In genomic region chr7:19343210-19343808, GRCm38 (mm10) we compare ENCODE assay signal across 8 mouse cellular contexts. TPM values are rescaled to one million over a fixed set of nuclear protein-coding genes. Genes with fewer than 3 reads are reported as not detected.
DNase-seq lines count a peak whose midpoint lies in the region; ATAC-seq and TF ChIP-seq lines count a peak whose summit lies in the region.

No protein-coding gene starts in this region.

- no peak for TF ChIP-seq POLR2A in heart, adult 2 months (IDR thresholded peaks at IDR 0.05; ENCODE audit: insufficient read depth, low read depth, low read length)
- TF ChIP-seq POLR2A in kidney, adult 2 months (IDR thresholded peaks at IDR 0.05; ENCODE audit: low read depth, low read length), result no peak
- TF ChIP-seq POLR2A in thymus, adult 2 months (IDR thresholded peaks at IDR 0.05; ENCODE audit: control insufficient read depth, extremely low read depth, insufficient read depth, low read length, poor library complexity), result no peak

- H3K4me2 ChIP-seq in liver, embryonic 11.5 days, result peak overlapping the region; percentile 24; the same call in 1 of the 2 replicates

- ATAC-seq in common myeloid progenitor, adult 5-6 weeks (replicated peaks; ENCODE audit: low read depth, poor library complexity, severe bottlenecking), result peak; percentile 47; the same call in 1 of the 2 replicates
- ATAC-seq in liver, embryonic 11.5 days (replicated peaks; ENCODE audit: low FRiP score), result no peak

- TF ChIP-seq EP300 in heart, adult 2 months (IDR thresholded peaks at IDR 0.05; ENCODE audit: insufficient read depth, low read depth, low read length), result peak; percentile 87

- H3K4me1 ChIP-seq in heart, adult 2 months (ENCODE audit: control insufficient read depth, insufficient read depth, low read length), result peaks cover 10% of the 10 kb centered on the region
- H3K4me1 ChIP-seq in kidney, adult 2 months (ENCODE audit: control insufficient read depth, insufficient read depth, low read length), result peaks cover 8% of the 10 kb centered on the region; the same call in 1 of the 2 replicates
- H3K4me1 ChIP-seq in liver, embryonic 11.5 days (replicated peaks; ENCODE audit: control insufficient read depth, insufficient read depth, low read length), result peaks cover 29% of the 10 kb centered on the region
- H3K4me1 ChIP-seq in thymus, adult 2 months (replicated peaks; ENCODE audit: control insufficient read depth, insufficient read depth, low read length), result peaks cover 18% of the 10 kb centered on the region

- peak; percentile 88 for DNase-seq in 3T3-L1 (ENCODE audit: low read depth, low spot score)
- DNase-seq in Muller cell, postnatal 12 days (ENCODE audit: inconsistent ontology term), result peak; percentile 66
- peak; percentile 73 to 85 for DNase-seq in heart, adult 2 months
- DNase-seq in kidney, adult 2 months, result peak; percentile 81
- DNase-seq in liver, embryonic 11.5 days (ENCODE audit: low spot score), result peak; percentile 72
- peak; percentile 56 to 76 for DNase-seq in natural killer cell, adult 2 months (ENCODE audit: low spot score in 2 of 2)
- peak; percentile 70 for DNase-seq in thymus, adult 2 months

- no peaks in the 10 kb centered on the region for H3K36me3 ChIP-seq in heart, adult 2 months (ENCODE audit: control insufficient read depth, insufficient read depth, low read length)
- no peaks in the 10 kb centered on the region for H3K36me3 ChIP-seq in kidney, adult 2 months (ENCODE audit: control insufficient read depth, insufficient read depth, low read length)
- H3K36me3 ChIP-seq in liver, embryonic 11.5 days (ENCODE audit: control insufficient read depth, insufficient read depth, low read length), result no peaks in the 10 kb centered on the region
- no peaks in the 10 kb centered on the region for H3K36me3 ChIP-seq in thymus, adult 2 months (ENCODE audit: control insufficient read depth, insufficient read depth, low read length)

- H3K4me3 ChIP-seq in heart, adult 2 months, result no peak overlapping the region
- no peak overlapping the region for H3K4me3 ChIP-seq in kidney, adult 2 months (ENCODE audit: insufficient read depth, low read depth, low read length)
- peak overlapping the region; percentile 3; the same call in 1 of the 2 replicates for H3K4me3 ChIP-seq in liver, embryonic 11.5 days (ENCODE audit: low read depth, low read length)
- no peak overlapping the region for H3K4me3 ChIP-seq in thymus, adult 2 months (ENCODE audit: control insufficient read depth, insufficient read depth, low read length)

- intact Hi-C loops in heart, adult 2 months (cut with DNase I), result loop anchor here (1.0 to 5.0 kb wide), 3 partner anchors 43 to 165 kb away; partner anchors contain the start of gene Opa3

- no peaks in the 10 kb centered on the region for H3K27me3 ChIP-seq in heart, adult 2 months (ENCODE audit: control insufficient read depth, insufficient read depth, low read length)
- no peaks in the 10 kb centered on the region for H3K27me3 ChIP-seq in kidney, adult 2 months (replicated peaks; ENCODE audit: control insufficient read depth, insufficient read depth, low read length)
- peaks cover 22% of the 10 kb centered on the region for H3K27me3 ChIP-seq in liver, embryonic 11.5 days (replicated peaks; ENCODE audit: control insufficient read depth, insufficient read depth, low read length)
- H3K27me3 ChIP-seq in thymus, adult 2 months (ENCODE audit: control insufficient read depth, insufficient read depth, low read length), result peaks cover 7% of the 10 kb centered on the region; the same call in 1 of the 2 replicates

- H3K27ac ChIP-seq in heart, adult 2 months, result peak overlapping the region; percentile 92; the same call in 1 of the 2 replicates
- no peak overlapping the region for H3K27ac ChIP-seq in kidney, adult 2 months (ENCODE audit: insufficient read depth, low read depth, low read length)
- H3K27ac ChIP-seq in liver, embryonic 11.5 days (ENCODE audit: low read depth, low read length), result no peak overlapping the region
- H3K27ac ChIP-seq in thymus, adult 2 months (ENCODE audit: control insufficient read depth, insufficient read depth, low read length), result no peak overlapping the region

- no peak; the same call in 1 of the 2 replicates for TF ChIP-seq CTCF in heart, adult 2 months (IDR thresholded peaks at IDR 0.05)
- peak; percentile 97 for TF ChIP-seq CTCF in kidney, adult 2 months (conservative IDR thresholded peaks at IDR 0.05; ENCODE audit: insufficient read depth, insufficient read length, low read depth, low read length)
- TF ChIP-seq CTCF in thymus, adult 2 months (IDR thresholded peaks at IDR 0.05; ENCODE audit: borderline replicate concordance, control insufficient read depth, extremely low read depth, insufficient read depth, low read length, poor library complexity), result peak; percentile 68; the same call in 1 of the 2 replicates

- H3K79me2 ChIP-seq in heart, adult 2 months (replicated peaks; ENCODE audit: control insufficient read depth, insufficient read depth, low read length), result no peaks in the 10 kb centered on the region

- H3K9ac ChIP-seq in heart, adult 2 months (ENCODE audit: low read depth, low read length), result peak overlapping the region; percentile 43; the same call in 1 of the 2 replicates
- no peak overlapping the region for H3K9ac ChIP-seq in liver, embryonic 11.5 days (ENCODE audit: low read depth, low read length)

- 1% methylated on average over 11 of the region's 11 CpGs for WGBS in heart, adult 2 months
- under 1% methylated on average over 11 of the region's 11 CpGs for WGBS in kidney, adult 2 months
- 2% methylated on average over 11 of the region's 11 CpGs for WGBS in liver, embryonic 11.5 days
- under 1% methylated on average over 11 of the region's 11 CpGs for WGBS in thymus, adult 2 months

- H3K9me3 ChIP-seq in liver, embryonic 11.5 days (ENCODE audit: control insufficient read depth, low read length), result no peaks in the 10 kb centered on the region

RNA-seq across cellular contexts. Expression of gene Ercc1, which starts 1.3 kb away (rescaled TPM):
- total RNA-seq in common myeloid progenitor, adult 5-6 weeks (2017), result 17.1 and 18.9 TPM in 2 replicates
- total RNA-seq in heart, adult 2 months (2021), result 10 to 100 TPM; 46.8 to 48.6 TPM
- 47.1 and 49.1 TPM in 2 replicates for polyA plus RNA-seq in heart, adult 2 months (2012; rRNA removed)
- 27.6 and 31.9 TPM in 2 replicates for polyA plus RNA-seq in kidney, adult 2 months (2012; rRNA removed)
- polyA plus RNA-seq in liver, embryonic 11.5 days (2014; fragmentation: Nextera tagmentation; extraction: Ambion mirVana), result 46.4 and 46.8 TPM in 2 replicates
- 62.3 and 63.6 TPM in 2 replicates for polyA plus RNA-seq in thymus, adult 2 months (2012; rRNA removed)

RNA-seq across cellular contexts. Expression of gene Cd3eap, which starts 16.0 kb away (rescaled TPM):
- total RNA-seq in common myeloid progenitor, adult 5-6 weeks (2017), result 23.2 and 27.6 TPM in 2 replicates
- 1 to 10 TPM; 9.3 to 9.7 TPM for total RNA-seq in heart, adult 2 months (2021)
- 4.4 and 4.7 TPM in 2 replicates for polyA plus RNA-seq in heart, adult 2 months (2012; rRNA removed)
- polyA plus RNA-seq in kidney, adult 2 months (2012; rRNA removed), result 5.3 and 5.9 TPM in 2 replicates
- 28.7 and 30.2 TPM in 2 replicates for polyA plus RNA-seq in liver, embryonic 11.5 days (2014; fragmentation: Nextera tagmentation; extraction: Ambion mirVana)
- polyA plus RNA-seq in thymus, adult 2 months (2012; rRNA removed), result 7.5 and 8.0 TPM in 2 replicates

RNA-seq across cellular contexts. Expression of gene Ppp1r13l, which starts 16.2 kb away (rescaled TPM):
- total RNA-seq in common myeloid progenitor, adult 5-6 weeks (2017), result 0.82 and 0.96 TPM in 2 replicates
- total RNA-seq in heart, adult 2 months (2021), result 10 to 100 TPM; 43.9 to 45.1 TPM
- 23.5 and 30.1 TPM in 2 replicates for polyA plus RNA-seq in heart, adult 2 months (2012; rRNA removed)
- 5.9 and 6.8 TPM in 2 replicates for polyA plus RNA-seq in kidney, adult 2 months (2012; rRNA removed)
- polyA plus RNA-seq in liver, embryonic 11.5 days (2014; fragmentation: Nextera tagmentation; extraction: Ambion mirVana), result 3.9 and 4.2 TPM in 2 replicates
- 13.6 and 14.2 TPM in 2 replicates for polyA plus RNA-seq in thymus, adult 2 months (2012; rRNA removed)

RNA-seq across cellular contexts. Expression of gene Fosb, which starts 33.5 kb away (rescaled TPM):
- total RNA-seq in common myeloid progenitor, adult 5-6 weeks (2017), result 61.8 and 98.3 TPM in 2 replicates
- total RNA-seq in heart, adult 2 months (2021), result 1 to 10 TPM in 1 of 2 experiments, under 1 TPM in 1; 0.89 to 1.1 TPM
- 0.94 and 1.1 TPM in 2 replicates for polyA plus RNA-seq in heart, adult 2 months (2012; rRNA removed)
- 0.17 and 0.19 TPM in 2 replicates for polyA plus RNA-seq in kidney, adult 2 months (2012; rRNA removed)
- polyA plus RNA-seq in liver, embryonic 11.5 days (2014; fragmentation: Nextera tagmentation; extraction: Ambion mirVana), result 0.07 TPM in 1 of 2 replicates, not detected in the other
- polyA plus RNA-seq in thymus, adult 2 months (2012; rRNA removed), result 1.8 and 1.9 TPM in 2 replicates

RNA-seq across cellular contexts. Expression of gene Ercc2, which starts 38.5 kb away (rescaled TPM):
- 25.8 and 30.3 TPM in 2 replicates for total RNA-seq in common myeloid progenitor, adult 5-6 weeks (2017)
- 10 to 100 TPM; 10.9 to 11.6 TPM for total RNA-seq in heart, adult 2 months (2021)
- polyA plus RNA-seq in heart, adult 2 months (2012; rRNA removed), result 22.6 and 24.8 TPM in 2 replicates
- polyA plus RNA-seq in kidney, adult 2 months (2012; rRNA removed), result 32.4 and 39.9 TPM in 2 replicates
- 14.0 and 15.6 TPM in 2 replicates for polyA plus RNA-seq in liver, embryonic 11.5 days (2014; fragmentation: Nextera tagmentation; extraction: Ambion mirVana)
- 134 and 137 TPM in 2 replicates for polyA plus RNA-seq in thymus, adult 2 months (2012; rRNA removed)
